Mouse (Mus musculus) B cell, adult 2 months (primary cell): ENCODE data around the gene Cftr.

Experiments used
- DNase-seq, 2 experiments: peaks; one replicate each; pipeline ENCODE4 v3.0.0; 2022

The Cftr gene

GRCm38 (mm10) chr6:18170311-18170922 is at the start of gene Cftr:
Gene Cftr (plus strand): TSS chr6:18170687.
- no peak for DNase-seq

- no peak for DNase-seq
These were observed 43.1 kb upstream of the Cftr start for GRCm38 (mm10) chr6:18127206-18127983.

- no peak for DNase-seq
These were observed 42.4 kb upstream of the Cftr start for GRCm38 (mm10) chr6:18128059-18128458.

GRCm38 (mm10) chr6:18135246-18135645 is 35.2 kb upstream of the Cftr start:
- no peak for DNase-seq

- DNase-seq, result no peak
These were observed 17.5 kb upstream of the Cftr start for GRCm38 (mm10) chr6:18153031-18153430.

- no peak for DNase-seq
These were observed 869 bp upstream of the Cftr start for GRCm38 (mm10) chr6:18169618-18170017.

- DNase-seq, result no peak
These were observed 1.1 kb downstream of the Cftr start for GRCm38 (mm10) chr6:18171614-18172013.

GRCm38 (mm10) chr6:18177509-18177908 is 7.0 kb downstream of the Cftr start:
- DNase-seq, result no peak

- no peak for DNase-seq
These were observed 10.2 kb downstream of the Cftr start for GRCm38 (mm10) chr6:18180665-18181064.

- no peak for DNase-seq
These were observed 12.4 kb downstream of the Cftr start for GRCm38 (mm10) chr6:18182903-18183302.

- no peak for DNase-seq
These were observed 50.2 kb downstream of the Cftr start for GRCm38 (mm10) chr6:18220691-18221090.

GRCm38 (mm10) chr6:18223206-18223605 is 52.7 kb downstream of the Cftr start:
- no peak for DNase-seq

- DNase-seq, result no peak
These were observed 54.7 kb downstream of the Cftr start for GRCm38 (mm10) chr6:18225157-18225556.

- no peak for DNase-seq
These were observed 76.0 kb downstream of the Cftr start for GRCm38 (mm10) chr6:18246495-18246894.

- DNase-seq, result no peak
These were observed 77.5 kb downstream of the Cftr start for GRCm38 (mm10) chr6:18247891-18248463.

- DNase-seq, result no peak
These were observed 78.0 kb downstream of the Cftr start for GRCm38 (mm10) chr6:18248464-18248863.

- no peak for DNase-seq
These were observed 84.1 kb downstream of the Cftr start for GRCm38 (mm10) chr6:18254586-18254985.

GRCm38 (mm10) chr6:18270983-18271382 is 100.5 kb downstream of the Cftr start:
- DNase-seq, result no peak

GRCm38 (mm10) chr6:18300781-18301180 is 130.3 kb downstream of the Cftr start:
- no peak for DNase-seq

GRCm38 (mm10) chr6:18302105-18302504 is 131.6 kb downstream of the Cftr start:
- DNase-seq, result no peak

- no peak for DNase-seq
These were observed 132.7 kb downstream of the Cftr start for GRCm38 (mm10) chr6:18303228-18303627.

- no peak for DNase-seq
These were observed 134.6 kb downstream of the Cftr start for GRCm38 (mm10) chr6:18305130-18305529.

- DNase-seq, result no peak
These were observed 140.5 kb downstream of the Cftr start for GRCm38 (mm10) chr6:18310983-18311382.

GRCm38 (mm10) chr6:18314365-18314943 is 144.0 kb downstream of the Cftr start:
- no peak for DNase-seq
